Mouse (Mus musculus): ENCODE results near the gene Ahsa2. TPM values are rescaled to one million over a fixed set of nuclear protein-coding genes. Genes with fewer than 3 reads are reported as not detected.

Gene Ahsa2
- polyA plus RNA-seq, 1 experiment from 2014 or later = 12.5 TPM

Other genes starting within 250 kb of the Ahsa2 start
- gene Xpo1, start 242.0 kb downstream of the Ahsa2 start, polyA plus RNA-seq (2018) = 44.6 to 85.9 TPM (median 58.4 TPM) in 3 replicates
- gene Usp34, start 191.1 kb downstream of the Ahsa2 start, polyA plus RNA-seq (2018) = 20.6 to 40.6 TPM (median 22.7 TPM) in 3 replicates
- gene 1700093K21Rik, start 23.1 kb upstream of the Ahsa2 start, polyA plus RNA-seq (2018) = not detected in 3 replicates
- 12.1 to 19.8 TPM (median 14.4 TPM) in 3 replicates for gene 0610010F05Rik, start 135.6 kb upstream of the Ahsa2 start, polyA plus RNA-seq (2018)
- gene Pus10, start 167.6 kb upstream of the Ahsa2 start, polyA plus RNA-seq (2018) = 13.4 to 17.9 TPM (median 17.4 TPM) in 3 replicates
- 14.0 to 16.5 TPM (median 15.8 TPM) in 3 replicates for gene Pex13, start 167.9 kb upstream of the Ahsa2 start, polyA plus RNA-seq (2018)

Measured in macrophage (primary cell).